ENCODE assay signal across 23 mouse cellular contexts in the genomic region with DNA sequence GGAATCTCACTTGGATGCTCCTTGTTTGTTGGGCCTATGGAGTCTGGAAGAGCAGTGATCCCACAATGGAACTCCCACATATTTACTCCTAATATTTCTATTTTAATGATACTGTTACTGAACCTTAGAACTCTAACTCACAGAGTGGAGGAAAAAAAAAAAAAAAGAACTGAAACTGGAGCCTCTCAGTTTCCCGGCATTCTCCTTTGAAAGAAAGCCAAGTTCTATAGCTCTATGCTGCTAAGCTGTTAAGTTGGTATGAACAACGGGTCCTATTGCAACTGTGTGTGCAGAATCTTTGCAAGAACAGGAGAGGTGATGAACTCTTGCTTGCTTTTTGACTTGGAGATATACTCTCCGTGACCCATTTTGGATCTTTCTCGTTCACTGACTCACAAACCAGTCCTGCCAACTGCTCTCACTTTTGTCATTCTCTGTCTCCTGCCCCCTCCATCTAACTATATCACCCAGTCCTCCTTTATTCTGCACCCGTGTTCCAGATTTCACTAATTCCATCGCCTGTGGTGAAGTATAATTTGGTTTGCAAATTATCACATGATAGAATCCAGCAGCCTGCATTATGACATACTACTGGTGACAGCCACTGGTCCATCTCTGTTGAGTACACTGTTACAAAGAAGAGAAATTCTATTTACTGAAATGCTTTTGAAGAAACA.
"Had no signal": no experiment of that assay in that cellular context is flagged by ENCODE, and none has a peak within 500 bp of the region (broad histone marks: within the 10 kb centered on the region; RNA-seq: fewer than 3 reads in every experiment).

No protein-coding gene starts in this region.

- H3K36me3 ChIP-seq: limb, embryonic 10.5 days; limb, embryonic 13.5 days; liver, embryonic 12.5 days; liver, embryonic 15.5 days; midbrain, embryonic 12.5 days; midbrain, embryonic 15.5 days; neural tube, embryonic 12.5 days; neural tube, embryonic 15.5 days had no signal

- H3K9ac ChIP-seq: limb, embryonic 13.5 days; liver, embryonic 12.5 days; liver, embryonic 15.5 days; midbrain, embryonic 12.5 days; midbrain, embryonic 15.5 days; neural tube, embryonic 12.5 days; neural tube, embryonic 15.5 days had no signal

- H3K4me3 ChIP-seq: layer of hippocampus, adult 2 months; limb, embryonic 10.5 days; limb, embryonic 13.5 days; liver, embryonic 12.5 days; liver, embryonic 15.5 days; midbrain, embryonic 12.5 days; midbrain, embryonic 15.5 days; neural tube, embryonic 12.5 days; neural tube, embryonic 15.5 days had no signal

- ATAC-seq: liver, embryonic 12.5 days; lung, postnatal 0 days; midbrain, embryonic 15.5 days had no signal

- H3K27ac ChIP-seq: kidney, postnatal 0 days; layer of hippocampus, adult 2 months; limb, embryonic 10.5 days; limb, embryonic 13.5 days; liver, embryonic 12.5 days; liver, embryonic 15.5 days; midbrain, embryonic 12.5 days; midbrain, embryonic 15.5 days; neural tube, embryonic 12.5 days; neural tube, embryonic 15.5 days had no signal

- DNase-seq: kidney, adult 2 months; kidney, postnatal 25 days; layer of hippocampus, adult 9-11 months; liver; lung, adult 18-20 months; lung, postnatal 36 days; retina, postnatal 1 day; right cerebral cortex, postnatal 25 days; spleen, adult 18-20 months; thymus, adult 2 months; thymus, postnatal 14 days; thymus, postnatal 4 days had no signal

- H3K27me3 ChIP-seq: limb, embryonic 13.5 days; liver, embryonic 12.5 days; liver, embryonic 15.5 days; midbrain, embryonic 12.5 days; midbrain, embryonic 15.5 days; neural tube, embryonic 12.5 days; neural tube, embryonic 15.5 days had no signal

- H3K9me3 ChIP-seq: limb, embryonic 10.5 days; limb, embryonic 13.5 days; liver, embryonic 12.5 days; liver, embryonic 15.5 days; midbrain, embryonic 12.5 days; midbrain, embryonic 15.5 days; neural tube, embryonic 12.5 days; neural tube, embryonic 15.5 days had no signal

- H3K4me2 ChIP-seq: limb, embryonic 13.5 days; liver, embryonic 12.5 days; liver, embryonic 15.5 days; midbrain, embryonic 12.5 days; midbrain, embryonic 15.5 days; neural tube, embryonic 12.5 days; neural tube, embryonic 15.5 days had no signal

- H3K4me1 ChIP-seq: limb, embryonic 10.5 days; limb, embryonic 13.5 days; liver, embryonic 12.5 days; liver, embryonic 15.5 days; midbrain, embryonic 12.5 days; midbrain, embryonic 15.5 days; neural tube, embryonic 12.5 days; neural tube, embryonic 15.5 days had no signal
